Mouse (Mus musculus): Measurements from ENCODE around the gene Gm2696. TPM values are rescaled to one million over a fixed set of nuclear protein-coding genes. Genes with fewer than 3 reads are reported as not detected.
A peak's percentile ranks its signal among the peaks of the same experiment; 100 is the strongest.

The Gm2696 gene
- polyA plus RNA-seq, 1 experiment from 2014 or later = not detected

- WGBS = 56% methylated on average over 8 of the region's 8 CpGs
- H3K27ac ChIP-seq = no peak within 1 kb of the TSS
- H3K4me1 ChIP-seq = no peaks in the 10 kb centered on the region
- H3K4me2 ChIP-seq = no peak within 1 kb of the TSS
- H3K4me3 ChIP-seq = no peak within 1 kb of the TSS
- no peaks in the 10 kb centered on the region for H3K27me3 ChIP-seq
- no peaks in the 10 kb centered on the region for H3K36me3 ChIP-seq
- no peaks in the 10 kb centered on the region for H3K9me3 ChIP-seq
- no peak for ATAC-seq (ENCODE audit: insufficient number of reproducible peaks, insufficient read depth, low FRiP score, low TSS enrichment, low read depth)
- H3K9ac ChIP-seq = no peak within 1 kb of the TSS
Observed at GRCm38 (mm10) chr10:77798921-77799508, 15.5 kb upstream of the Gm2696 start, which contains the start of gene Gm19668. Gene Gm19668, minus strand, starts transcription at chr10:77799133.

- Histone ChIP-seq H3K4me3 (no peak overlapping the region), H3K4me1 (no peaks in the 10 kb centered on the region), H3K9me3 (no peaks in the 10 kb centered on the region), H3K27me3 (no peaks in the 10 kb centered on the region), H3K9ac (no peak overlapping the region), H3K4me2 (no peak overlapping the region), H3K27ac (no peak overlapping the region), H3K36me3 (no peaks in the 10 kb centered on the region)
- no peak for ATAC-seq (ENCODE audit: insufficient number of reproducible peaks, insufficient read depth, low FRiP score, low TSS enrichment, low read depth)
- 84% methylated on average over 3 of the region's 3 CpGs for WGBS
Observed at GRCm38 (mm10) chr10:77804095-77804494, 10.4 kb upstream of the Gm2696 start.

- no peaks in the 10 kb centered on the region for H3K36me3 ChIP-seq
- H3K9me3 ChIP-seq = no peaks in the 10 kb centered on the region
- no peak for ATAC-seq (ENCODE audit: insufficient number of reproducible peaks, insufficient read depth, low FRiP score, low TSS enrichment, low read depth)
- WGBS = 71% methylated on average over 5 of the region's 5 CpGs
- no peak within 1 kb of the TSS for H3K4me3 ChIP-seq
- H3K27me3 ChIP-seq = 0 out of 2 replicates have a peak, but pooled peaks cover 3% of the 10 kb centered on the region
- H3K4me1 ChIP-seq = no peaks in the 10 kb centered on the region
- no peak within 1 kb of the TSS for H3K9ac ChIP-seq
- H3K4me2 ChIP-seq = no peak within 1 kb of the TSS
- H3K27ac ChIP-seq = no peak within 1 kb of the TSS
Observed at GRCm38 (mm10) chr10:77811743-77812142, 2.7 kb upstream of the Gm2696 start, which contains the start of gene Gm9507. Gene Gm9507, minus strand, starts transcription at chr10:77811843.

GRCm38 (mm10) chr10:77815514-77815913 is 1.0 kb downstream of the Gm2696 start:
- Histone ChIP-seq H3K36me3 (no peaks in the 10 kb centered on the region), H3K27me3 (0 out of 2 replicates have a peak, but pooled peaks cover 3% of the 10 kb centered on the region), H3K4me1 (no peaks in the 10 kb centered on the region), H3K4me3 (no peak overlapping the region), H3K9me3 (no peaks in the 10 kb centered on the region), H3K9ac (no peak overlapping the region), H3K4me2 (no peak overlapping the region), H3K27ac (no peak overlapping the region)
- no peak for ATAC-seq (ENCODE audit: insufficient number of reproducible peaks, insufficient read depth, low FRiP score, low TSS enrichment, low read depth)
- WGBS = 26% methylated on average over 5 of the region's 5 CpGs

GRCm38 (mm10) chr10:77818523-77818922 is 4.0 kb downstream of the Gm2696 start:
- Histone ChIP-seq H3K36me3 (no peaks in the 10 kb centered on the region), H3K4me2 (no peak overlapping the region), H3K9ac (no peak overlapping the region), H3K9me3 (no peaks in the 10 kb centered on the region), H3K4me1 (no peaks in the 10 kb centered on the region), H3K27ac (no peak overlapping the region), H3K4me3 (no peak overlapping the region), H3K27me3 (0 out of 2 replicates have a peak, but pooled peaks cover 3% of the 10 kb centered on the region)
- ATAC-seq (ENCODE audit: insufficient number of reproducible peaks, insufficient read depth, low FRiP score, low TSS enrichment, low read depth) = peak; percentile 63
- WGBS = 93% methylated on average over 4 of the region's 4 CpGs

- Histone ChIP-seq H3K27ac (no peak overlapping the region), H3K9me3 (no peaks in the 10 kb centered on the region), H3K36me3 (no peaks in the 10 kb centered on the region), H3K4me3 (no peak overlapping the region), H3K4me1 (no peaks in the 10 kb centered on the region), H3K27me3 (no peaks in the 10 kb centered on the region), H3K4me2 (no peak overlapping the region), H3K9ac (no peak overlapping the region)
- ATAC-seq (ENCODE audit: insufficient number of reproducible peaks, insufficient read depth, low FRiP score, low TSS enrichment, low read depth) = no peak
- 29% methylated on average over 4 of the region's 4 CpGs for WGBS
Observed at GRCm38 (mm10) chr10:77819203-77819602, 4.7 kb downstream of the Gm2696 start.

- Histone ChIP-seq H3K4me2 (no peak within 1 kb of the TSS), H3K36me3 (no peaks in the 10 kb centered on the region), H3K9ac (no peak within 1 kb of the TSS), H3K27ac (no peak within 1 kb of the TSS), H3K9me3 (no peaks in the 10 kb centered on the region), H3K4me1 (no peaks in the 10 kb centered on the region), H3K27me3 (no peaks in the 10 kb centered on the region), H3K4me3 (no peak within 1 kb of the TSS)
- WGBS = 71% methylated on average over 6 of the region's 6 CpGs
- no peak for ATAC-seq (ENCODE audit: insufficient number of reproducible peaks, insufficient read depth, low FRiP score, low TSS enrichment, low read depth)
Observed at GRCm38 (mm10) chr10:77826951-77827350, 12.5 kb downstream of the Gm2696 start, which contains the start of gene Krtap10-4. Gene Krtap10-4, minus strand, starts transcription at chr10:77827095.

- Histone ChIP-seq H3K27ac (no peak within 1 kb of the TSS), H3K4me2 (no peak within 1 kb of the TSS), H3K36me3 (no peaks in the 10 kb centered on the region), H3K9me3 (no peaks in the 10 kb centered on the region), H3K27me3 (no peaks in the 10 kb centered on the region), H3K4me3 (no peak within 1 kb of the TSS), H3K9ac (no peak within 1 kb of the TSS), H3K4me1 (no peaks in the 10 kb centered on the region)
- WGBS = 68% methylated on average over 9 of the region's 9 CpGs
- ATAC-seq (ENCODE audit: insufficient number of reproducible peaks, insufficient read depth, low FRiP score, low TSS enrichment, low read depth) = no peak
Observed at GRCm38 (mm10) chr10:77835647-77836046, 21.2 kb downstream of the Gm2696 start, which contains the start of gene Krtap10-10. Gene Krtap10-10, plus strand, starts transcription at chr10:77835947.

- no peaks in the 10 kb centered on the region for H3K27me3 ChIP-seq
- no peak overlapping the region for H3K9ac ChIP-seq
- H3K9me3 ChIP-seq = peaks cover 9% of the 10 kb centered on the region; the same call in 1 of the 2 replicates
- WGBS = 74% methylated on average over 6 of the region's 6 CpGs
- no peak overlapping the region for H3K27ac ChIP-seq
- no peaks in the 10 kb centered on the region for H3K36me3 ChIP-seq
- H3K4me1 ChIP-seq = no peaks in the 10 kb centered on the region
- ATAC-seq (ENCODE audit: insufficient number of reproducible peaks, insufficient read depth, low FRiP score, low TSS enrichment, low read depth) = no peak
- no peak overlapping the region for H3K4me3 ChIP-seq
- H3K4me2 ChIP-seq = no peak overlapping the region
Observed at GRCm38 (mm10) chr10:77839006-77839405, 24.5 kb downstream of the Gm2696 start.

- WGBS = 57% methylated on average over 3 of the region's 3 CpGs
- ATAC-seq (ENCODE audit: insufficient number of reproducible peaks, insufficient read depth, low FRiP score, low TSS enrichment, low read depth) = no peak
- H3K4me3 ChIP-seq = no peak within 1 kb of the TSS
Observed at GRCm38 (mm10) chr10:77846503-77846902, 32.0 kb downstream of the Gm2696 start, which contains the start of gene Gm36176. Gene Gm36176, plus strand, starts transcription at chr10:77846803.

GRCm38 (mm10) chr10:77846961-77847360 is 32.5 kb downstream of the Gm2696 start:
- H3K9ac ChIP-seq = no peak overlapping the region
- H3K9me3 ChIP-seq = peaks cover 12% of the 10 kb centered on the region; the same call in 1 of the 2 replicates
- ATAC-seq (ENCODE audit: insufficient number of reproducible peaks, insufficient read depth, low FRiP score, low TSS enrichment, low read depth) = no peak
- H3K36me3 ChIP-seq = no peaks in the 10 kb centered on the region
- no peak overlapping the region for H3K4me2 ChIP-seq
- H3K4me3 ChIP-seq = no peak overlapping the region
- H3K27ac ChIP-seq = no peak overlapping the region
- WGBS = 20% methylated on average over 2 of the region's 2 CpGs
- H3K4me1 ChIP-seq = no peaks in the 10 kb centered on the region
- H3K27me3 ChIP-seq = no peaks in the 10 kb centered on the region

More at GRCm38 (mm10) chr10:77846503-77846902, 32.0 kb downstream of the Gm2696 start, which contains the start of gene Gm36176:
- H3K36me3 ChIP-seq = no peaks in the 10 kb centered on the region
- no peak within 1 kb of the TSS for H3K4me2 ChIP-seq
- H3K4me1 ChIP-seq = no peaks in the 10 kb centered on the region
- H3K27ac ChIP-seq = no peak within 1 kb of the TSS
- H3K9me3 ChIP-seq = peaks cover 12% of the 10 kb centered on the region; the same call in 1 of the 2 replicates
- H3K9ac ChIP-seq = no peak within 1 kb of the TSS
- no peaks in the 10 kb centered on the region for H3K27me3 ChIP-seq

- Histone ChIP-seq H3K9ac (no peak overlapping the region), H3K27me3 (no peaks in the 10 kb centered on the region), H3K4me1 (no peaks in the 10 kb centered on the region), H3K36me3 (no peaks in the 10 kb centered on the region), H3K27ac (no peak overlapping the region), H3K9me3 (peaks cover 12% of the 10 kb centered on the region; the same call in 1 of the 2 replicates), H3K4me3 (no peak overlapping the region), H3K4me2 (no peak overlapping the region)
- ATAC-seq (ENCODE audit: insufficient number of reproducible peaks, insufficient read depth, low FRiP score, low TSS enrichment, low read depth) = no peak
- WGBS = 75% methylated on average over 2 of the region's 2 CpGs
Observed at GRCm38 (mm10) chr10:77847538-77847937, 33.1 kb downstream of the Gm2696 start.

All from embryonic facial prominence, embryonic 13.5 days (tissue).